Mouse (Mus musculus): ENCODE measurements around the gene Elf2. TPM values are rescaled to one million over a fixed set of nuclear protein-coding genes. Genes with fewer than 3 reads are reported as not detected.
"Not testable (repeated sequence)": the region's sequence is repeated elsewhere in the genome, so short reads cannot be mapped to it uniquely, and the experiment has no call there.

The Elf2 gene
- total RNA-seq, 1 experiment from 2014 or later, result 175 TPM

DNA sequence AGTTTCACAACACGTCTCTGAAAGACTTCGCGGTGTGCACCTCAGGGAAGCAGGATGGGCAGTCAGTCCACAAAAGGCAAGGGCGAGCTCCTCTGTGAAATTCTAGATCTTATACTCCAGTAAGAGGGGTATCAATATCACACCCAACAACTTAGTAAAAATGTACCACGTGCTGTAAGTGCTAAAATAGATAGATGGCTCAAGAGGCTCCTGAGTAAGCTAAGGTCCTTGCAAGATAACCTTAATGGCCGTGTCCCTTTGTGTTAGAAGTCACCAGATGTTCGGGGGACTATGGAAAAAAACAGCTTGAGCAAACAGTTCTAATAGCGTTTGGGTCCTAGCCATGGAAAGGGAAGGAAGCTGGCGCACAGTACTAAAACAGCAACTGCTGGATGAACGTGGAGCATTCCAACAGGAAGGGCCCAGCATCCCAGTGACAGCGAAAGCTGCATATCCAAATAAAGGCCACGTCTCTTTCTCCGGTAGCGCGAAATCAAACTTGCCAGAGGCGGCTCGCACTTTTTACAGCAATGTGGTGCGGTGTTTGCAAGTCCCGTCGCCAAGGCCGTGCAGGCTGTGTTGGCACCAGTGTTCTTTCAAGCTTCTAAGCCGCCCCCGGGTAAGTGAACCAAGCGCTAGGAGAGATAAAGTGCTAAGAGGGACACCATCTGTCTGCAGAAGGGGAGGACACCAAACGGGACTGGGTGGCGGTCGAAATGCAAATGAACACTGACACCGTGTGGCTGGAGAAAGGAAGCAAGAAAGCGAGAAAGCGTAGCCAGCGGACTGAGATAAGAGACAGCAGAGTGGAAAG is 24.4 kb upstream of the Elf2 start:
- peak; percentile 93 for ATAC-seq (ENCODE audit: extremely low read depth, insufficient number of reproducible peaks, low FRiP score, poor library complexity, severe bottlenecking)

GRCm38 (mm10) chr3:51361066-51361465 is 20.6 kb upstream of the Elf2 start:
- no peak for ATAC-seq (ENCODE audit: extremely low read depth, insufficient number of reproducible peaks, low FRiP score, poor library complexity, severe bottlenecking)

DNA sequence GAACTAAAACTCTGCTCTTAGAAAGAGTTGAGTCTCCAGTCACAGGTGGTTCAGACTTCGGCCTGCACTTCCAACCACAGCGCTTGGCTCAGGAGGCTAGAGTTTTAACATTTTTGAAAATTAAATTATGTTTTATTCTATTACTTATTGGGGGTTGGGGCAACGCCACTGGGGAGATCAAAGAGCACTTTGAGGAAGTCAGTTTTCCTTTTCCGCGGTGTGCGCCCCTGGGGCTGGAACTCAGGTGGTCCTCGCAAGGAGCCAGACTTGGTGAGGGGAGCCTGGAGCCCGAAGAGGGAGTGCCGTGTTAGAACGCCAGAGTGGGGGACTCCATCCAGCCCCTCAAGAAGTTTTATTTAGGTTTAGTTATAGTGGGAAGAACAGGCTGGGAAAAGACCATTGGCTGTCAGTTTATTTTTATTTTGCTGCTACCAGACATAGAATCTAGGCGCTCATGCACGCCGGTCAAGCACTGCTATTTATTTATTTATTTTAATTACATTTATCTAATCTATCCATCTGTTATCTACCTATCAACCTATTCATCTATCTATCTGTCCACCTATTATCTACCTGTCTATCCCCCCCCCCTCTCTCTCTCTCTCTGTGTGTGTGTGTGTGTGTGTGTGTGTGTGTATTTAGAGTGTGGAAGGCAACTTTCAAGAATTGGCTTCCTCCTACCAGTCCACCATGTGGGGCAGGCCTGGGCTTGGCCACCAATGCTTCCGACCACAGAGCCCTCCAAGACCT is 19.3 kb upstream of the Elf2 start:
- no peak for ATAC-seq (ENCODE audit: extremely low read depth, insufficient number of reproducible peaks, low FRiP score, poor library complexity, severe bottlenecking)

DNA sequence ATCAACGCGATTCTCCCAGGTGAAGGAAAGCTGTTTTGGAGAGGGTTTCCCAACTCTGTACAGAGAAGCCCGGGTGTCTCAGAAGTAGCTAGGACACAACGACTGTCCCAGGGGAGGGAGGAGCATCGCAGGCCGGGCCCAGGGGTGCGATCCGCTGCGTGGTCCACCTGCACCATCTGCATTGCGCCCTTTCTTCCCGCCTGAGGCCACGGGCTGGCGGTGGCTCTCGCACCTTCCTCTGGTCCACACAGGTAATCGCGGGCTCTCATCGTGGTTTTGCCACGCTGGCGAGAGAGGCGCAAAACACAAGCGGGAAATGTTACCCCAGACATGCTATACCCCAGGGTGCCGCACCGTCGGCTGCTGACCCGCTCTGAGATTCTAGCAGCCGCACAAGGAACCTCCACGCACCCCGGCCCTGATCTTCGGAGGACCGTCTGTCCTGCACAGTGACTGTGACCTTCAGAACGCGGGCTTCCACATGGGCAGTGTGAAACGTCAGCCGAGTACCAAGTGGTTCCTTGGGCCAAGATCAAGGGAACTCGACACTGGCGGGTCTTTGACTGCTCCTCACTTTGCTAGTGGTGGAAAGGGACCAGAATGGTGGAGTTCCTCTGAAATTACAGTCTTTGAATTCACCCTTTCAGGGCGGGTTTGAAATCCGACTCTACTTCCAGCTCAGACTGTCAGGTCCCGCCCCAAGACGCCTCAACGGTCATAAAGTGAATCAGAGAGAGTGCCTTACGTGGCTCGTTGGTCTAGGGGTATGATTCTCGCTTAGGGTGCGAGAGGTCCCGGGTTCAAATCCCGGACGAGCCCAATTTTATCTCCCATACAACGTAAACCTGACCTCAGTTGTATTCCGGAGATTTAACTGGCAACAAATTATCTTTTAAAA is 18.4 kb upstream of the Elf2 start:
- ATAC-seq (ENCODE audit: extremely low read depth, insufficient number of reproducible peaks, low FRiP score, poor library complexity, severe bottlenecking), result peak; percentile 60

DNA sequence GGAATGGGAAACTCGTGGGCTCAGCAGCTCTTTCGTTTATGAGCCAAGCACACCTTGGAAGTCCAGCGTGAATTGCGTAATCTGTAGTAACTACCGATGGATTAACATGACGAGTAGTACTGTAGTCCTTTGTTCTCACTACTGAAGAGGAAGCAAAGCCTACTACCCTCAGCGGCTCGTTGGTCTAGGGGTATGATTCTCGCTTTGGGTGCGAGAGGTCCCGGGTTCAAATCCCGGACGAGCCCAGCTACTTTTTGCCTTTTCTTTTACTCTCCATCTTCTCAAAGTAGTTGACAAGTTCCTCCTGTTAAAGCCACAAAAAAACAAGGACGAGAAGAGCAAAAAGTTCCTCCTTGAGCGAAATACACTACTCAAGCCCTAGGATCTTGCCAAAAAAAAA is 17.7 kb upstream of the Elf2 start:
- peak; percentile 37 for ATAC-seq (ENCODE audit: extremely low read depth, insufficient number of reproducible peaks, low FRiP score, poor library complexity, severe bottlenecking)

DNA sequence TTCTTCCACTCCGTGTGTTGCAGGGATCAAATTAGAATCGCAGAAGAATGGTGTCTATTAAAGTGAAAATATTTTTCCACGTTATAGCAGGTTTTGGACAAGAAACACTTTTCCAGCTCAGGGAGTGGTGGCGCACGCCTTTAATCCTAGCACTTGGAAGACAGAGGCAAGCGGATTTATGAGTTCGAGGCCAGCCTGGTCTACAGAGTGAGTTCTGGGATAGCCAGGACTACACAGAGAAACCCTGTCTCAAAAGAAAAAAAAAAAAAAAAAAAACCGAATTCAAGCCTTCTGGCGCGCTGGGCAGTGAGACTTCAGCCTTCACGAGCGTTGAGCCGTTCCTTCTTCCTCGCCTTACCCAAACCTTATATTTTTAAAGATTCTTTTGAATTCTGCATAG is 17.2 kb upstream of the Elf2 start:
- ATAC-seq (ENCODE audit: extremely low read depth, insufficient number of reproducible peaks, low FRiP score, poor library complexity, severe bottlenecking), result no peak

- ATAC-seq (ENCODE audit: extremely low read depth, insufficient number of reproducible peaks, low FRiP score, poor library complexity, severe bottlenecking), result no peak
Observed at GRCm38 (mm10) chr3:51357078-51357477, 16.6 kb upstream of the Elf2 start.

GRCm38 (mm10) chr3:51354956-51355355 is 14.5 kb upstream of the Elf2 start:
- not testable (repeated sequence) for ATAC-seq (ENCODE audit: extremely low read depth, insufficient number of reproducible peaks, low FRiP score, poor library complexity, severe bottlenecking)

- ATAC-seq (ENCODE audit: extremely low read depth, insufficient number of reproducible peaks, low FRiP score, poor library complexity, severe bottlenecking), result no peak
Observed at GRCm38 (mm10) chr3:51354034-51354427, 13.6 kb upstream of the Elf2 start.

DNA sequence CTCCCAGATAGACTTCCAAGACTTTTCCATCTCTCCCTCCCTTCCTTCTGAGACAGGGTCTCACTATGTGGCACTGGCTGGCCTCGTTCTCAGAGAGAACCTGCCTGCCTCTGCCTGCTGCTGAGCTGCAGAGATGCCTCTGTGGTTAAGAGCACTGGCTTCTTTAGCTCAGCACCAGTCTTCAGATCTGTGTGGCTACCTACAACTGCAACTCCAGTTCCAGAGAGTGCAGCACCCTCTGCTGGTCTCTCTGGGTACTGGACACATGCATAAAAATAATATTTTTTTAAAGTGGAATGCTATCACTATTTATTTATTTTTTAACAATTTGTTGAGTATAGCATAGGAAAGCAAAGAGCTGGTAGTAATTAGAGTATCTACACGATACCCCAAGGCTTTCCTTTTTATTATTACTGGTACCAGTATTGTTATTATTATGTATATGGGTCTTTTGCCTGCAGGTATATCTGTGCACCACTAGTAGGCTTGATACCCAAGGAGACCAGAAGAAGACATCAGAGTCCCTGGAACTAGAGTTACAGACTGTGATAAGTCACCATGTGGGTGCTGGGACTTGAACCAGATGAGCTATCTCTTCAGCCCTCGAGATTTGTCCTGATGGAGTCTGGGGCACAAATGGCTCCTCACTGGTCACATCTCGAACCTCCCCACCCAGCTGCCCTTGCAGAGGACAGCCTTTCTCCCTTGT is 13.0 kb upstream of the Elf2 start:
- peak; percentile 85 for ATAC-seq (ENCODE audit: extremely low read depth, insufficient number of reproducible peaks, low FRiP score, poor library complexity, severe bottlenecking)

DNA sequence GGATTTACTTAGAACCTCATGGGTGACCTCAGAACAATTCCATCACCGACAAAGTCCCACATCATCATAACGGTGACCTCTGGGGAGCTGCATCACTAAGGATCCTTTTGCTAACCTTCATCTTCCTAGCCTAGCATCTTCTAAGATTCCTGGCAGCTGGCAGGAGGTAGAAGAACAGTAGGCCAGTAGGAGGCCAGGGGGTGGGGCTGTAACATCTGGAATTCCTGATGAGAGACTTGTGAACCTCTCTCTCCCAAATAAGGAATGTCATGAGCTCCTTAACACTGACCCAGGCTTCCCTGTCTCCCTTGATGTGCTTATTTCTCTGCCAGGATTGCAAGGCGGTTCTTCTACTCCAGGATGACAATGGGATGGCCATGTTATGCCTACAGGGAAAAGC is 10.3 kb upstream of the Elf2 start:
- ATAC-seq (ENCODE audit: extremely low read depth, insufficient number of reproducible peaks, low FRiP score, poor library complexity, severe bottlenecking), result no peak

- ATAC-seq (ENCODE audit: extremely low read depth, insufficient number of reproducible peaks, low FRiP score, poor library complexity, severe bottlenecking), result no peak
Observed at GRCm38 (mm10) chr3:51348646-51349238, 8.3 kb upstream of the Elf2 start.

DNA sequence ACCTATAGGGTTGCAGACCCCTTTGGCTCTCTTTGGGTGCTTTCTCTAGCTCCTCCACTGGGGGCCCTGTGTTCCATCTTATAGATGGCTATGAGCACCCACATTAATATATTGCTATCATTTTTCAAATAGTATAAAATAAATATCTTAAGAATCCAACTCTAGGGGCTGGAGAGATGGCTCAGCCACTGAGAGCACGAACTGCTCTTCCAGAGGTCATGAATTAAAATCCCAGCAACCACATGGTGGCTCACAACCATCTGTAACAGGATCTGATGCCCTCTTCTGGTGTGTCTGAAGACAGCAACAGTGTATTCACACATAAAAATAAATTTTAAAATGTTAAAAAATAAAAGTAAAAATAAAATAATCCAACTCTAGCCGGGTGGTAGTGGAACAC is 4.6 kb upstream of the Elf2 start:
- ATAC-seq (ENCODE audit: extremely low read depth, insufficient number of reproducible peaks, low FRiP score, poor library complexity, severe bottlenecking), result not testable (repeated sequence)

GRCm38 (mm10) chr3:51344182-51344581 is 3.7 kb upstream of the Elf2 start:
- not testable (repeated sequence) for ATAC-seq (ENCODE audit: extremely low read depth, insufficient number of reproducible peaks, low FRiP score, poor library complexity, severe bottlenecking)

GRCm38 (mm10) chr3:51343260-51343659 is 2.8 kb upstream of the Elf2 start:
- no peak for ATAC-seq (ENCODE audit: extremely low read depth, insufficient number of reproducible peaks, low FRiP score, poor library complexity, severe bottlenecking)

DNA sequence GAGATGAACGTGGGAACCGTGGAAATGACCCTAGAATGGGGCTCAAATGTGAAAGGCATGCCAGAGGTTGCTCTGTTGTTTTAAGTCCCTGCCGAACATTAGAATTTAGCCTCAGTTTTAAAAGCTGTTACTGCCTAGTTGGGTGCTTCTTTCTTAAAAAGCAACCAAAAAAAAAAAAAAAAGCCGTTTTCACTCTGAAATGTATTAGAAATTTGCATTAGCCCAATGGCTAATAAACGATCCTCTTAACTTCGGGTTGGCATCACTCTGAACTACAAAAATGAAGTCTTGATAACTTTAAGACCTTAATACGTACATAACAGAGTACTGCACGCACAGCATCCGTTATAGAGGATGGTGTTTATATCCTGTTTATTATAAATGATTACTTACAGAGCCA is 1.7 kb upstream of the Elf2 start:
- no peak for ATAC-seq (ENCODE audit: extremely low read depth, insufficient number of reproducible peaks, low FRiP score, poor library complexity, severe bottlenecking)

GRCm38 (mm10) chr3:51341268-51342081 is 1.0 kb upstream of the Elf2 start:
- peak; percentile 36 for ATAC-seq (ENCODE audit: extremely low read depth, insufficient number of reproducible peaks, low FRiP score, poor library complexity, severe bottlenecking)

All from neutrophil, adult 5-6 weeks (primary cell).